Comparison of ENCODE assay signal across 16 mouse cellular contexts in the genomic region with DNA sequence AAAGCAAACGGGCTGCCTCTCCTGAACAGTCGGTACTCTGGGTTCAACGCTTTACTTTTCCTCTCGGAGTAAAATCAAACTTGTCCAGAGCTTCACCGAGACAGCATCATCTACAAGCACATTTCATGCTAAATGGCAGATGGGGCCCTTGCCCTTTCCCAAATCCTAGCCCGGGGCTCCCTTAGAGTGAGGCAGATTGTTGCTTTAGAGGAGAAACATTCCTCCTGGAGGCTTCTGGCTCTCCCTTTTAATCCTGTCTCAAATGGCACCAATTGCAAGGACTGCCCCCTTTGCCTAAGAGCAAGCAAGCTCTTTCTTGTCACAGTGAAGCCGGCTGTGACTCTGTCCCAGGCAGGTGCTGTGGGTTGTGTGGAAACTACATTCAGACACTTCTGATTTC.
DNase-seq lines count a peak whose midpoint lies in the region; ATAC-seq and TF ChIP-seq lines count a peak whose summit lies in the region.
"Had no signal": no experiment of that assay in that cellular context is flagged by ENCODE, and none has a peak within 500 bp of the region (broad histone marks: within the 10 kb centered on the region; RNA-seq: fewer than 3 reads in every experiment).

No protein-coding gene starts in this region.

- no peak for TF ChIP-seq CTCF in hindbrain, postnatal 0 days (IDR thresholded peaks at IDR 0.05; ENCODE audit: low read depth)

- no peaks in the 10 kb centered on the region for H3K36me3 ChIP-seq in hindbrain, embryonic 10.5 days
- no peaks in the 10 kb centered on the region for H3K36me3 ChIP-seq in hindbrain, postnatal 0 days (ENCODE audit: insufficient read depth, low read length)
- H3K36me3 ChIP-seq in embryonic facial prominence, embryonic 11.5 days (replicated peaks; ENCODE audit: control insufficient read depth, insufficient read depth, low read depth, low read length), result no peaks in the 10 kb centered on the region
- H3K36me3 ChIP-seq in forebrain, embryonic 15.5 days, result no peaks in the 10 kb centered on the region
- no peaks in the 10 kb centered on the region for H3K36me3 ChIP-seq in midbrain, embryonic 16.5 days (ENCODE audit: control insufficient read depth, insufficient read depth, low read length)
- H3K36me3 ChIP-seq in kidney, embryonic 16.5 days (ENCODE audit: insufficient read depth, low read length), result no peaks in the 10 kb centered on the region
- H3K36me3 ChIP-seq: hindbrain, embryonic 15.5 days; liver, embryonic 15.5 days; neural tube, embryonic 12.5 days had no signal

- peak overlapping the region; percentile 62 for H3K27ac ChIP-seq in hindbrain, embryonic 10.5 days
- H3K27ac ChIP-seq in hindbrain, postnatal 0 days, result no peak overlapping the region
- H3K27ac ChIP-seq in embryonic facial prominence, embryonic 11.5 days (replicated peaks; ENCODE audit: low read depth, low read length), result no peak overlapping the region
- H3K27ac ChIP-seq in forebrain, embryonic 15.5 days (replicated peaks), result peak overlapping the region; percentile 80
- peak overlapping the region; percentile 2; the same call in 1 of the 2 replicates for H3K27ac ChIP-seq in midbrain, embryonic 16.5 days (ENCODE audit: low read length)
- H3K27ac ChIP-seq in kidney, embryonic 16.5 days (ENCODE audit: low read length), result no peak overlapping the region
- H3K27ac ChIP-seq: heart, adult 2 months; hindbrain, embryonic 15.5 days; liver, embryonic 15.5 days; neural tube, embryonic 12.5 days had no signal

- peaks cover 20% of the 10 kb centered on the region for H3K4me1 ChIP-seq in hindbrain, embryonic 10.5 days (replicated peaks)
- no peaks in the 10 kb centered on the region for H3K4me1 ChIP-seq in hindbrain, postnatal 0 days (ENCODE audit: insufficient read depth, low read length)
- H3K4me1 ChIP-seq in embryonic facial prominence, embryonic 11.5 days (ENCODE audit: control insufficient read depth, insufficient read depth, low read length), result no peaks in the 10 kb centered on the region
- H3K4me1 ChIP-seq in forebrain, embryonic 15.5 days, result peaks cover 23% of the 10 kb centered on the region
- peaks cover 8% of the 10 kb centered on the region; the same call in 1 of the 2 replicates for H3K4me1 ChIP-seq in midbrain, embryonic 16.5 days (ENCODE audit: control insufficient read depth, insufficient read depth, low read length)
- no peaks in the 10 kb centered on the region for H3K4me1 ChIP-seq in kidney, embryonic 16.5 days (ENCODE audit: insufficient read depth, low read length)
- H3K4me1 ChIP-seq: liver, embryonic 15.5 days had no signal

- no peak for DNase-seq in hindbrain, embryonic 10.5 days (ENCODE audit: low spot score)
- DNase-seq in hindbrain, postnatal 0 days (ENCODE audit: low spot score), result no peak
- peak; percentile 59 for DNase-seq in embryonic facial prominence, embryonic 11.5 days (ENCODE audit: low spot score)
- DNase-seq in T-cell, adult 2 months (ENCODE audit: low spot score), result no peak
- DNase-seq: cerebellum, adult 11 months; heart, adult 2 months; kidney, adult 11 months; kidney, postnatal 14 days; lung, postnatal 10 days; thymus, postnatal 14 days had no signal

- ATAC-seq in hindbrain, postnatal 0 days, result no peak
- no peak for ATAC-seq in embryonic facial prominence, embryonic 11.5 days (replicated peaks; ENCODE audit: insufficient number of reproducible peaks, low FRiP score, low TSS enrichment, low read depth)
- ATAC-seq in forebrain, embryonic 15.5 days (replicated peaks), result 0 out of 2 replicates have a peak, but pooled peaks have one; percentile 43
- no peak for ATAC-seq in midbrain, embryonic 16.5 days
- ATAC-seq in kidney, embryonic 16.5 days (ENCODE audit: low FRiP score, low TSS enrichment), result no peak

- no peak overlapping the region for H3K4me3 ChIP-seq in hindbrain, embryonic 10.5 days
- H3K4me3 ChIP-seq in hindbrain, postnatal 0 days (ENCODE audit: low read length), result no peak overlapping the region
- H3K4me3 ChIP-seq in embryonic facial prominence, embryonic 11.5 days (ENCODE audit: low read depth, low read length), result no peak overlapping the region
- H3K4me3 ChIP-seq in forebrain, embryonic 15.5 days, result no peak overlapping the region
- no peak overlapping the region for H3K4me3 ChIP-seq in midbrain, embryonic 16.5 days (ENCODE audit: low read depth, low read length)
- no peak overlapping the region for H3K4me3 ChIP-seq in kidney, embryonic 16.5 days (ENCODE audit: low read length)
- H3K4me3 ChIP-seq: heart, adult 2 months; hindbrain, embryonic 15.5 days; liver, embryonic 15.5 days; neural tube, embryonic 12.5 days had no signal

- H3K9ac ChIP-seq in hindbrain, postnatal 0 days (replicated peaks; ENCODE audit: low read length), result no peak overlapping the region
- H3K9ac ChIP-seq in embryonic facial prominence, embryonic 11.5 days (replicated peaks; ENCODE audit: low read length), result no peak overlapping the region; the same call in 1 of the 2 replicates
- H3K9ac ChIP-seq in forebrain, embryonic 15.5 days (replicated peaks), result no peak overlapping the region
- H3K9ac ChIP-seq in midbrain, embryonic 16.5 days (ENCODE audit: low read depth, low read length), result no peak overlapping the region
- no peak overlapping the region for H3K9ac ChIP-seq in kidney, embryonic 16.5 days (replicated peaks; ENCODE audit: low read length)
- H3K9ac ChIP-seq: hindbrain, embryonic 15.5 days; liver, embryonic 15.5 days; neural tube, embryonic 12.5 days had no signal

- H3K4me2 ChIP-seq in hindbrain, postnatal 0 days (ENCODE audit: low read depth, low read length), result no peak overlapping the region
- no peak overlapping the region for H3K4me2 ChIP-seq in embryonic facial prominence, embryonic 11.5 days (ENCODE audit: low read depth, low read length)
- peak overlapping the region; percentile 3; the same call in 1 of the 2 replicates for H3K4me2 ChIP-seq in forebrain, embryonic 15.5 days (replicated peaks)
- H3K4me2 ChIP-seq in midbrain, embryonic 16.5 days (ENCODE audit: low read length), result no peak overlapping the region
- no peak overlapping the region for H3K4me2 ChIP-seq in kidney, embryonic 16.5 days (replicated peaks; ENCODE audit: low read depth, low read length)
- H3K4me2 ChIP-seq: hindbrain, embryonic 15.5 days; liver, embryonic 15.5 days; neural tube, embryonic 12.5 days had no signal

- H3K27me3 ChIP-seq in hindbrain, embryonic 10.5 days (ENCODE audit: insufficient read depth, poor library complexity, severe bottlenecking), result peaks cover 7% of the 10 kb centered on the region; the same call in 1 of the 2 replicates
- no peaks in the 10 kb centered on the region for H3K27me3 ChIP-seq in hindbrain, postnatal 0 days (ENCODE audit: insufficient read depth, low read length)
- H3K27me3 ChIP-seq in embryonic facial prominence, embryonic 11.5 days (ENCODE audit: control insufficient read depth, insufficient read depth, low read length), result no peaks in the 10 kb centered on the region
- H3K27me3 ChIP-seq in forebrain, embryonic 15.5 days, result no peaks in the 10 kb centered on the region
- H3K27me3 ChIP-seq in midbrain, embryonic 16.5 days (ENCODE audit: control insufficient read depth, insufficient read depth, low read depth, low read length), result no peaks in the 10 kb centered on the region
- H3K27me3 ChIP-seq in kidney, embryonic 16.5 days (ENCODE audit: insufficient read depth, low read length), result no peaks in the 10 kb centered on the region
- H3K27me3 ChIP-seq: hindbrain, embryonic 15.5 days; liver, embryonic 15.5 days; neural tube, embryonic 12.5 days had no signal

- H3K9me3 ChIP-seq in hindbrain, embryonic 10.5 days, result no peaks in the 10 kb centered on the region
- H3K9me3 ChIP-seq in hindbrain, postnatal 0 days (ENCODE audit: low read length), result no peaks in the 10 kb centered on the region
- no peaks in the 10 kb centered on the region for H3K9me3 ChIP-seq in embryonic facial prominence, embryonic 11.5 days (replicated peaks; ENCODE audit: control insufficient read depth, low read length)
- H3K9me3 ChIP-seq in forebrain, embryonic 15.5 days, result no peaks in the 10 kb centered on the region
- no peaks in the 10 kb centered on the region for H3K9me3 ChIP-seq in midbrain, embryonic 16.5 days (replicated peaks; ENCODE audit: control insufficient read depth, low read length, poor library complexity, severe bottlenecking)
- no peaks in the 10 kb centered on the region for H3K9me3 ChIP-seq in kidney, embryonic 16.5 days (ENCODE audit: low read length)
- H3K9me3 ChIP-seq: hindbrain, embryonic 15.5 days; liver, embryonic 15.5 days had no signal

- WGBS in hindbrain, embryonic 10.5 days, result 61% methylated on average over 7 of the region's 7 CpGs
- WGBS in hindbrain, postnatal 0 days, result 48% methylated on average over 7 of the region's 7 CpGs
- 41% methylated on average over 7 of the region's 7 CpGs for WGBS in embryonic facial prominence, embryonic 11.5 days
- WGBS in forebrain, embryonic 15.5 days, result 29% methylated on average over 7 of the region's 7 CpGs
- WGBS in midbrain, embryonic 16.5 days, result 40% methylated on average over 7 of the region's 7 CpGs
- WGBS in kidney, embryonic 16.5 days, result 75% methylated on average over 7 of the region's 7 CpGs

Comparison
In these comparisons a context has a peak if more than half of its experiments do, and no peak if none do; other contexts are left out.
1. H3K27ac ChIP-seq: peak in hindbrain, embryonic 10.5 days (single experiment), forebrain, embryonic 15.5 days (single experiment) and midbrain, embryonic 16.5 days (single experiment); none in hindbrain, postnatal 0 days (single experiment), embryonic facial prominence, embryonic 11.5 days (single experiment) and kidney, embryonic 16.5 days (single experiment).